Mouse (Mus musculus) cortical plate, adult 2 months (tissue): ENCODE measurements around the gene Fads2.

Experiments used
- CTCF ChIP-seq: fragments of 200-500 bp; IDR thresholded peaks from 2 replicates; pipeline ENCODE4 v1.5.1; 2011; ENCODE audit warnings: mild to moderate bottlenecking, control low read depth, low read length; ENCODE audit not compliant: insufficient read depth; ENCODE audit errors: extremely low read depth
- POLR2A ChIP-seq: fragments of 200-500 bp; IDR thresholded peaks from 2 replicates; pipeline ENCODE4 v1.6.1; 2011; ENCODE audit warnings: mild to moderate bottlenecking, low read length, control low read depth; ENCODE audit not compliant: insufficient read depth; ENCODE audit errors: extremely low read depth

DNA sequence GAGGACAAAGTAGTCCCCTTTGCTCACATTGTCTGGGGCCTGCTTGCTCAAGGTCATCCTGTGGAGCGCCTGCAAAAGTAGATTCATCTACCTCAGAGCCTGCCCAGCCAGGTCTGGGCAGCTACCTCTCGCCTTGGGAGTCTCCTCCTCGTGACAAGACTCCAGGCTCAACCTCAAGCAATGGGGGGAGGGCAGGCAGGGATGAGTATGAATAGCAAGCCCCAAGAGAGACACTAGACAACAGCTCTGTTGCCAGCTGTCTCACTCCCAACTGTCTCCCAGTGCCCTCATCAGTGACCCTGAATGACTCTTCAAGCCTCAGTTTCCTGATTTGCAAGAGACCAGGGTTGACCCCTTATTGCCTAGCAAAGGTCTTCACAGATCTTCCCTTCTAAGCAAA lies 88.2 kb downstream of the Fads2 start:
- TF ChIP-seq CTCF (no peak), POLR2A (no peak)
